Mouse (Mus musculus) layer of hippocampus, adult 8-10 months (tissue): ENCODE measurements around the gene D1Ertd622e. TPM values are rescaled to one million over a fixed set of nuclear protein-coding genes. Genes with fewer than 3 reads are reported as not detected.
A peak's percentile ranks its signal among the peaks of the same experiment; 100 is the strongest.

ENCODE experiments used
- DNase-seq, 2 experiments: peaks; one replicate each; pipeline ENCODE4 v3.0.0; 2022; ENCODE audit warnings: low spot score in 2 of 2
- total RNA-seq, 4 experiments: library from RNA; stranded (reverse); gene quantifications; 2 replicates each; pipeline ENCODE4 v1.2.4; 2022

The D1Ertd622e gene
- 10 to 100 TPM; 55.2 to 56.6 (median 55.9) TPM for total RNA-seq

DNA sequence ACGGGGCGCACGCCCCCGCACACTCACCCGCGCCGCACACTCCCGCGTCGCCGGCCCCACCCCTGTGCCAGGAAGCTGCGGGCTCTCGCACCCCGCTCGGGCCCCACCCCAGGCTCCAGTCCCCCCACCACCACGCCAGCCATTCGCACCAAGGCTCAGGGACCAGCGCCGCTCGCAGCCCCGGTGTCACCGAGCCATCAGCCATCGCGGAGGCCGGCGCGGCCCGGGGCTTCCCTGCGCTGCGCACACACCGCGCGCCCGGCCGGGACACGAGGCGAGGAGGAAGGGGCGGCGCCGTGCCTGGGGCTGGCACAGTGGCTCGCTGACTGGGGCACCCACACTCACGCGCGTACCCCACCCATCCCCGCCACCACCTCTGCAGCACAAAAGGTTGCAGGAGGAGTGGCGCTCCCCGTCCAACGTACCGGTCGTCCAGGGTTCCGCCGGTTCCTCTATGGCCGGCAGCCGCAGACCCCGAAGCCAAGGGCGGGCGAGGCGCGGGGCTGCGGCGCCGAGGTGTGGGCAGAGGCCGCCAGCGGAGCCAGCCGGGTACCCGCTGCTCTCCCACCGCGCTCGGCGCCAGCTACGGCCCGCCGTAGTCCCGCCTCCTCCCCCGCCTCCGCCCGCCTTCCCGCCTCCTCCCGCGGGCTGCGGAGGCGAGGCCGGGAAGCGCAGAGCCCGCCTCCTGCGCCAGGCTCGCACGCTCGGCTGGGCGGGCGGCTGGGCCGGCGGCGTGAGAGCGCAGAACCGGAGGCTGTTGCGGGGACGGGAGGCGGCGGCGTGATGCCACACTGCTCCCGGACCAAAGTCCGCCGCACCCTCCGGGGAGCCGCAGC lies at the start of gene D1Ertd622e:
D1Ertd622e (minus strand) TSS at position 669 of the 836 bp plus-strand sequence.
- DNase-seq: peak; percentile 67 to 83

DNA sequence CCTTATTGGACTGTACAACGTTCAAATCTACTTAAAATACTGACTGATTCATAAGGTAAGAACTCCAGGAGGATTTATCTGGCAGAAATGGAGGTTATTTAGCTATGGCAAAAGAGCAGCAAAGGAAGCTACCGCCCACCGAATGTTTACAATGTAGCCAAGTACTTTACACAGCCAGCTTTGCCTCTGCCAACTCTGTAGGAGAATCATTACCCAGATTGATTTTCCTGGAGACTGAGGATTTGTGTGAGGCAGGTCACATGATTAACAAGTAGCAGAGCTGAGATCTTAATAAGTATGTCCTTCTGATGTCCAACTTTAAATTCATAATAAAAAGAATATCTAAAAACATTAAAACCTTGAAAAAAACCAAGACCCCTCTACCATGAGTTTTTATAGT lies 48.6 kb upstream of the D1Ertd622e start:
- no peak for DNase-seq

DNA sequence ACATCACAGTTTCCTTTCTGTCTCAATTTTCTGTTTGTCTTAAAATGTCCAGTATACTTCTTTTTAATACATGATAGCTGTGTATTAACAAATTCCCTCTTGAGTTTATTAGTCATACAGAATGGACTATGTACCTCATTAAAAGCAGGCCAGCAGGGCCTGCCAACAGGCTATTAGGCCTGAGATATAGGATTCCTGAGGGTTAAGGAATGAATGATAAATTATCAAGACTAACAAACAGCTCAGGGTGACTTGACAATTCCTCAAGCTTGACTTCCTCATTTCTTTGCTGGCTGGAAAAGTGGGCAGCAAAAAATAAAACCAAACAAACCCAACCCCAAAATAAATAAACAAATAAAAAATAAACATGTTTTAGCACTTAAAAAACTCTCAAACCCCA lies 43.5 kb upstream of the D1Ertd622e start:
- no peak for DNase-seq

DNA sequence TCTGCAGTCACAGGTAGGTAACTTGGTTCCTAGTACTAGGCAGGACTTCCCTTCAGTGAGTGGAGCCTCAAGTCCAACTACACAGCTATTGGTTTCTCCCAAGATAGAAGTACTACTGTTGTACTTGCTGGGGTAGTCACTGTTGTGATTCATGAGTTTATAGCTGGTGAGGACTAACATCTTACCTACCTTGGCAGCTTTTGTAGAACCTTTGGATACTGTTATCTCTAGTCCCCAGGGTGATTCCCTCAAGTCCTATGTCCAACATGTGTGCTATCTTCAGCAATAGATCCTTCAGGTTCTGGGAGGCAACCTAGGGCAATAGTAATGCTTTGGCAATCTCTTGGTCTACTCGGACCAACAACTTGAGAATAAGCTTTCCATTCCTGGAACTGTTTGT lies 42.8 kb upstream of the D1Ertd622e start:
- no peak for DNase-seq

DNA sequence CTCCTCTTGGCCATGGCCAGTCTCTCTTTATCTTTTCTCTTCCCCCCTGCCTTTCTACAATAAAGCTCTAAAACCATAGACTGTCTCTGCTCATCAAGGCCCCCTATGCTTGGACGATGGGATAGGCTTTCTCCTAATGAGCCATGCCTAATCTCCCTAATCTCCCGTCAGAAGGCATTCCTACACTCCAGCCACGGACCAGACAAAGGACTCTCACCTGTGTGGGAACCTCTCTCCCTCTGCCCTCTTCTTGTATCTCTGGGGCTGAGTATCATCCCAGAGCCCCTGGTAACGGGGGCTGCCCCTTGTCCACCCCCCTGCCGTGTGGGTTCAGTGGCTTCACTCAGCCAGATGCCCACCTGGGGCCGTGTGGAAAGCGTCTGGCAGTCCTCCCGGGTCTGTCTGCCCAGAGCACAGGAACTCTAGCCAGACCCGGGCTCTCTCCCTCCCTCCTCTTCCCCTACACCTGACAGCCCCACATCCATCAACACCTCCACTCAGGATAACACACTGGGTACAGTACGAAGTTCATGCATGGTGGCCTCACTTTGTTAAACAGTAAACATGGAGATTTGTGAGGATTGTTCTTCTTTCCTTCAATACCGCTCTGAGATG lies 37.2 kb upstream of the D1Ertd622e start:
- DNase-seq: no peak

DNA sequence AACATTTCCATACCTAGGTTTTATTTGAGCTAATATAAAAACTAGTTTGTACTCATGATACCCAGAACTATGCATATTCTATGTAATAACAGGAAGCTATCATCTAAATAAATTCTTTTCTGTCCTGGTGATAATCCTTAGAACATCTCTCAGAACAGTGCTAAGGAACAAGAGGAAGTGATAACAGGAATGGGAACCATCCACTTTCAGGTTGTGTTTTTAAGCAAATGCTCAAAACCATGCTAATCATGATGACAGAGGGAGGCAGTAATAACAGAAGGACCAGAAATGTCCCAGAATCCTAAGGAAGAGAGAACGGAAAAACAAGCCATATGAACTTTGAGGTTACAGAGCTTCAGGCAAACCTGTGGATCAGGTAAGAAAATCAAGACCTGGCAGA lies 35.4 kb upstream of the D1Ertd622e start:
- no peak for DNase-seq

DNA sequence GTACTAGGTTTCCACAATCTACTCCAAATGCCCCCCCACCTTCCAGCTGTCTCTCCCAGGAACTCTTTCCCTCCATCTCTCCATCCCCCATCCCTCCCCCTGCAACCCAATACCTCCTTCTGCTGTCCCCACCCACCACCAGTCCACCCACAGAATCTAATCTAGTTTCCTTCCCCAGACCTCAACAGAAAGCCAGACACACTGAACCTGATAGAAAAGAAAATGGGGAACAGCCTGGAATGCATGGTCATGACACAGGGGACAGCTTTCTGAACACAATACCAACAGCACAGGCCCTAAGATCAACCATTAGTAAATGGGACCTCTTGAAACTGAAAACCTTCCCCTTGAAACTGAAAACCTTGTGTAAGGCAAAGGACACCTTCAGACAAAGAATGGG lies 32.0 kb upstream of the D1Ertd622e start:
- no peak for DNase-seq

DNA sequence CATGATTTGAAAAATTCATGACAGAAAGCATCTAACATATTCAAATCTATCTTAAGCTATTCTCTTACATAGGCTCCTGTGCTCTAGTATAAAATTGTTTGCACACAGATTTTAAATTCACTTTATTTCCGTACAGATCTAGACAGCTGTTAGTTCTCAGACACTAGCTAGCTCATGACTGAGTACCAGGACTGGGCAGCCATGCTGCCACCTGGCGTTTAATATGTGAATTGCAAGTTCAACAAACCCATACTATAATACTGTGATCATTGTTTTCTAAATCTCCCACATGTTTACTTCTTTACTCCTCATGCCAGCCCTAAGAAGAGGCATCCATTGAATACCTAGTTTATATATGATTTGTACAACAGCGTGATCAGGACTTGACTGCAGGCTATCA lies 26.9 kb upstream of the D1Ertd622e start:
- peak; percentile 13 to 18 for DNase-seq

DNA sequence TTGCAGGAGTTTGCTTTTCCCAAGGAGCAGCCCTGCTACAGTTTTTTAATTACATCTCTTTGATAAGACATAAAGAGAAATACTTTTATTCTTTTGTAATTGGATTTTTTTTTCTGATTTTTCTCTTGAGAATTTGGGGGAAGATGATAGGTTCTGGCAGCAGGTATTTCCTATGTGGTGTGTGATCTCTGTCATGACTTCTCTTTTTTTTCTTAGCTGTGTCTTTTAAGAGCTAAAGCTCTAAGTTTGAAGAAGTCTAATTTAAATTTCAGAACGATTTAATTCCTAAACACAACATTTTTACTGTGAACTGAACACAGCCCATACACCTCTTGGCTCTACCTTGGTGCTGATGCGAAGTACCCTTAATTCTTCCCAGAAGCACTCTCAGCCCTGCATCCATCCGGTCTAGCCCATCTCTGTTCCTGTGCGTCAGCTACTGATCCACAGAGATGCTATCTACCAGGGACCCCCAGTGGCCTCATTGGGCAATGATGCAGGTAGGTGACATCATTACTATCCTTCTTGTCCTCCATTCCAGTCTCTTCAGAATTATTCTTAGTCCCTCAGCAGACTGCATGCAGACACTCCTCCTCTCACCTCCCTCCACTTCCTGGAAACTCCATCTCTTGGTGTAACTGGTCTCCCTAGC lies 14.8 kb upstream of the D1Ertd622e start:
- no peak for DNase-seq

DNA sequence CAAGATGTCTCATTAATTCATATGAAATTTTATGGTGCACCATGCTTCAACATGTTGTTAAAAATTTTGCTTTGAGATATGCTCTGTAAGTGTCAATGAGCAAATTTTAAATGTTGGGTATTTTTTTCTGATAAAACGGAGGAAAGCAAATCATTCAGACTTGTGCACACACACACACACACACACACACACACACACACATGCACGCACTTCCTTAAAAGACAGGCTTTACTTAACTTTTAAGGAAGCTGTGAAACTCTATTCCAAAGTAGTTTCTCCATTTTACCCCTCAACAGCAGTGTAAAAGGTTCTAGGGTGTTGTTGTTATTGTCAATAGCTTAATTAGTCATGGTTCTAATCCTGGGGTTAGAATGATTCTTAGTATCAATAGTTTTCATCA lies 14.2 kb upstream of the D1Ertd622e start:
- no peak for DNase-seq

DNA sequence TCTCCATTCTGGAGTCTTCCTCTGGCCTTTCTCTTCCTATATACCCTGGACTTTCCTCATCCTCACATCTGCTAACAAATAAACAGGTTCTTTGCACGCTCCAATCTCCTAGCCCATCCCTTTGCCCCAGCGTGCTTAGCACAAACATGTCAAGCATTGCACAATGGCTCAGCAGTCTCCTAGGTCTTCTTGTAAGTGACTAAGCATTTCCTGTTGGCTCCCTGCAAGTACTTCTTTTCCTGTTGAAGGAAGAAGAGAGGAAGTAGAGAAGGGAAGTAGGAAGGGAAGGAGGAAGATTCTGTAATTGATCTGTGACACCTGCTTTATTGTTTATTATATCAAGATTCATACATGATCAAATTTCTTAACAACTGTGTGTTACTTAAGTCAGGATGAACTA lies 11.0 kb upstream of the D1Ertd622e start:
- DNase-seq: no peak

DNA sequence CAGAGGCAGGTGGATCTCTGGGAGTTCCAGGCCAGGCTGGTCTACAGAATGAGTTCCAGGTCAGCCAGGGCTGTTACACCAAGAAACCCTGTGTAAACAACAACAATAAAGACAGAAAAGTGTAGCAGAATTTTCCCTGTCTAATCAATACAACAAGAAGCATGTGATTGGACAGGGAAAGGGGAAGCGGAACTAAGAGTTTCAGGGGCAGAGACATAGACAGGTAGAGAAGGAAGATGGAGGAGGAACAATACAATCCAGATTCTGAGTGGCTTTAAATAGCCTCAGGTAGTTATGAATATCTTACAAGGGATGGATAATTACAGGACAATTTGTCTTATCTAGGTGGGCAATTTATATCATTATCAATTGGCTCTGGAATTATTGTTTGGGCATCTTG lies 5.4 kb upstream of the D1Ertd622e start:
- DNase-seq: no peak

DNA sequence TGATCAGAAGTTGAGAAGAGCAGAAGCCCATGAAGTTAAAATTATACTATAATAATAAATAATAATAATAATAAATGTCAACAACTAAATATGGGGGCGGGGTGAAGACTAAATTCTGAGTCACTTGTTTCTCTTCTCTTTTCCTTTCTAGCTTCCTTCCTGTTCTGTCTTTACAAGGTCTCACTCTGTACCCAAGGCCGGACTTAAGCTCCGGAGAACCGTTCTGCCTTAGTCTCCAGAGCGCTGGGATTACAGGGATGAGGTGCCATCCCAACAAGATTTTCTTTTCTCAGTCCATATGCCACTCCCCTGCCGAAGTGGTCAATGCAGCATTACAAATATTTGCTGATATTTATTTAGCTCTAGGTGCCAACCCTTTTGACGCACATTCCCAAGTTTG lies 450 bp upstream of the D1Ertd622e start:
- DNase-seq: no peak

DNA sequence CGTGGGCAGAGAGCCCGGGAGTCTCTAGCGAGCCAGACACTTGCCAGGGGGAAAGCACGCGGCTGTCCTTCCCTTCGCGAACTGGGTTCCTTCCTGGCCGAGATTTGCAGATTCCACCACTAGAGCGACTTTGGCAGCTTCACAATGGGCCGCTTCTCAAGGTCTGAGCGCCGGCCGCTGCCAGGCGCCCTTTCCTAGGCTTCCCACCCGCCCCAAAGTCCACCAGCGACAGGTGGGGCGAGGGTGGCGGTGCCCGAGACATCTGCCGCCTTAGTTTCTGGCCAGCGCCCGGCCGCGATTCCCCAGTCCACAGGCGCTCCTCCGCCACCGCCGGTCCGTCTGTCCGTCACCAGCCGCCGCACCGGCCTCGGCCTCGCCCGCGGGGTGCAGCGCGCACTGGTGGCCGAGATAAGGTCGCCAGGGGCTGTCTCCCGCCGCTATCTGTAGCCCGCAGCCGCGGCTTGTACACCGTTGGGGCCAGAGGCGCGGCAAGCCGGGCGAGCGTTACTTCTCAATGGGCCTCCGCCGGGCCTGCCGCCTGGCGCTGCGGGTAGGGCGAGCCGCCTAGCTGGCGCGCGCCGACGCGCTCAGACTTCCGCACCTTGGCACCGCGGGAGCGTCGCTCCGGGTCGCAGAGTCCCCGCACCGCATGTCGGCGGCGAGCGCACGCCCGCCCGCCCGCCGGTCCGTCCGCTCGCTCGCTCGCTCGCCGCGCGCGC lies 1.0 kb downstream of the D1Ertd622e start:
- DNase-seq: peak; percentile 71 to 74

DNA sequence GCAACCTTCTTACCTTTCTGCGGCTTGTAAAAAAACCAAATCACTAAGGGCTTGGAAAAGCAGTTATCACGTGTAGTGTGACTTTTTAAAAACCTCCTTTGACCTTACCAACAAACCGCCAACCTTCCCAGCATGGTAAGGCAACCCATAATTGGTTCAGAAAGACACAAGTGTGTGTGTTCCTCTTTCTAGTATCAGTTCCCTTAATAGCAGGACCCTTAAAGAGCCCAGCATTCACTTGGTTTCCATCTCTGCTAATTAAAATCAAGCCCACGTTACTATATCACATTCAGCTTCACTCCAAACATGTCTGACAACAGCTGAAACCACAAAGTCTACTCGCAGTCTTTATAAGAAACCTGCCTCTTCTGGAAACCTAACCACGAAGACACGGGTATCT lies 2.5 kb downstream of the D1Ertd622e start:
- no peak for DNase-seq

DNA sequence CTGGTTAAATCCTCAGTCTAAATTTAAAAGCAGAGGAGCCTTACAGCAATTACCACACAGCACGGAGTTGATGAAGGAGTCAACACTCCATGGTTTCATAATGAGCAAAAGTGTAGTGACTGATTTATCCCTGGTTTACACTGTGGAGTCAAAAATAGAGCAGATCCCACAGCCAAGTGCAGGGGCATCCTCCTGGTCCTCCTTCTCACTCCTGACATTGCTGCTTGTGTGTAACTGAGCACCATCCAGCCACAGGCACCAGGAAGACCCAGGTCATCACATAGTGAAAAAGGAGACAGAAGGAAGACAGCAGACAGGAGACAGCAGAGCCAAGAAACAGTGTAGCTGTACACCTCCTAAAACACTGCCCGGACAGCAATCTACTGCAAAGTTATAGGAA lies 4.1 kb downstream of the D1Ertd622e start:
- no peak for DNase-seq

DNA sequence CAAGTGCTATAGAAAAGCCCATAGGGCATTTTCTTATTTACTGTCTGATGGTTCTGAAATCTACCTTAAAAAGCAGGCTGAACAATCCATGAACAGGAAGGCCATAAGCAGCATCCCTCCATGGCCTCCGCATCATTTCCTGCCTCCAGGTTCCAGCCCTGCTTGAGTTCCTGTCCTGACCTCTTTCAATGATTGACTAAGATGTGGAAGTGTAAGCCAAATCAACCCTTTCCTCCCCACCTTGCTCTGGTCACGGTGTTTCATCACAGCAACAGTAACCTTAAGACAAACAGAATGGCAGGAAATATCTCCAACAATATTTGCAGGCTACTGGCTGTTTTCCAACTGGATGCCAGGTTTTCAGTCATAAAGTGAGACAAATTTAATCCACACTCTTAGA lies 4.7 kb downstream of the D1Ertd622e start:
- no peak for DNase-seq

DNA sequence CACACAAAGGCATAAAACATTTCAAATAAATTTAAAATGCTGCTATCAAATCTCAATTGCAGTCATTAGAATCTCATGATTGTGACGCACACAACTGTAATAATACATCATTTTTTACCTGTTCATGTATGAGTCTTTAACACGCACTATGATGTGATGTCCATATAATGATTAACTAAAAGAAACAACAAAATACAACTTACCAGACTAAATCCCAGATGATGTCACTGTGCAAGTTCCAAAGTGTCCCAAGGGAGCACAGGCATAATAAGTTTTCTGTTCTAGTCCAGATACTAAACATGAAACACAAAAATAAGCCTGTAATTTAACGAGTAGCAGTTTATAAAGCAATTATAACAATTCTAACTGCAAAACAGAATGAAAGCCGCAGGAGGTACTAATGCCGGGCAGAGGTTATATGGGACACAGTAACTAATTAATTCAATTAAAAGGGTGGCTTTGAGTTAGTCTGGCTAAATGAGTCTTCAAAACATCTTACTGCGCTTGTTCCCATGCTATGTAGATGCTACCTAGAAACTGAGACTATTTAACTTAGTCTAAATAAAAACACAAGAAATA lies 7.4 kb downstream of the D1Ertd622e start:
- DNase-seq: no peak

DNA sequence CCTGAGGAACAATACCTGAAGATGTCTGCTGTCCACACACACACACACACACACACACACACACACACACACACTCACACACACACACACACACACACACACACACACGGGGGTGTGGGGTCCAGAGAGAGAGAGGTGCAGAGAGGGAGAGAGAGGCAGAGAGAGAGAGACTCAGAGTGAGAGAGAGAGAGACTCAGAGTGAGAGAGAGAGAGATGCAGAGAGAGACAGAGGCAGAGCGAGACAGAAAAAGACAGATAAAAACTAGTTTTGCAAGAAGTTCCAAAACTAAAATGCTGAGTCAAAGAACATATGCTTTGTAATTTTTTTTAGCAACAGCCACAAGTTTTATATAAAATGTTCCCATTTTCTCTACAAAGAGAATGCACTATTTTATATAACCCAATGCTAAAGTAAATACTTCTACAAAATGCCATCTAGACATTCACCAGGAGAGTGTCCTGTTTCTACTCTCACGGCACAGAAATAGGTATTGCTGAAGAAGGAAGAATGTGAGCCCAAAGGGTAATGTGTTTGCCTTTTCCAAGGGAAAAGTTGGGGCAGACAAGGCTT lies 11.2 kb downstream of the D1Ertd622e start:
- no peak for DNase-seq

DNA sequence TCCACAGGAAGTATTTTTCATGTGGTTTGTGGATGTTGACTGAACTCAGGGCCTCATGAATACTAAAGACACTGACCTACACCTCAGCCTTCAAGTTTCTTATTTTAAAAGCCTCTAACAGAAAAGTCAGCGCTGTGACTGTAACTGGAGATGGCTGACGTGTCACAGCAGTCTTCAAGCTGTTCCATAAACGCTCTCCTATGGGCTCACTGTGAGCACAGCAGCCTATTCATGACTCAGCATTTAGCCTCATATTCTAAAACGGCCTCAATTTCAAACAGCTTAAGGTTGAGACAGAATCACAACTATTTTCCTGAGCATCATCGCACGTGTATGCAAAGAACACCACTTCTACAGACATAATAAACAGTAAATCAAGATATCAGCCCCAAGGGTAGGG lies 11.8 kb downstream of the D1Ertd622e start:
- no peak for DNase-seq

DNA sequence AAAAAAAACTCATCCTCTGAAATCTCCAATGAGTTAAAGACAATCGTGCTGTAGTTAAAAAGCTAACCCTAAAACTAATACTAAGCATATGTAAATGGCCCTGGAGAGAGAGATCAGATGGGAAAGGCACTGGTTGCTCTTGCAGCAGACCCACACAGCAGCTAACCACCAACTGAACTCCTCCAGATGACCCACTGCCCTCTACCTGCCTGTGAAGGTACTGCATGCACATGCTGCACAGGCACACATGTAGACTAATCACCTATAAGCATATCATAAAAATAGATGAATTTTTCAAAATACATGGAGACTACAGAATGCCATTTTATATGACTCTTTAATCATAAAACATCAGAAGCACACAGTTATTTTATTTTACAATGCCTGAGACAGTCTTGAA lies 14.8 kb downstream of the D1Ertd622e start:
- no peak for DNase-seq
